Mouse (Mus musculus): ENCODE measurements at regions not wholly inside any gene's neighbourhood (a gene's known extent, or its start where the extent isn't known, plus 50 kb on each side); places are given as distances from the start of the nearest gene placed in this dataset.

DNA sequence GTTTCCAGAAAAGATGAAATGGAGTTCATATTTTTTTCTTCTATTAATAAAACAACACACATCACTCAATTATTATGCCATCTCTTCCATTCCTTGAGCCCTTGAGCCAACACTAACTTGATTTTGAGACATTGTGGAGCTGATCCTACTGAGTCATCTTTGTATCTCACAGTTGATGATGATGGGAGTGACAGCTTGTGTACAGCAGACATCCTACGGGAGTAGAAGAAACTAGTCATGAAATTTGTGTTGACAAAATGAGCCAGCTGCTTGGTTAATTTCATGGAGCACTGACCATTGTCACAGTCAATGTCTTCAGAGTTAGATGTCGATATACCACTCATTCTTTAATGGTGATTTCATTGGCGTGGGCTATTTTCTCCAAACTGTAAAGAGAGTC is 912.6 kb downstream of the Defb40 start:
- TF ChIP-seq POLR2A (IDR thresholded peaks at IDR 0.05; ENCODE audit: extremely low read depth, insufficient read depth, low read length) (no peak), CTCF (IDR thresholded peaks at IDR 0.05; ENCODE audit: low read depth, low read length) (no peak)

Data from liver, adult 2 months (tissue).